Mouse (Mus musculus) liver, embryonic 14.5 days (tissue): ENCODE measurements around the gene Adpgk. TPM values are rescaled to one million over a fixed set of nuclear protein-coding genes. Genes with fewer than 3 reads are reported as not detected.

ENCODE experiments used
- ATAC-seq: fragments of 200-750 bp; cut with Nextera tagmentation; 2 replicates; pipeline ENCODE4 v1.8.0; 2017; ENCODE audit warnings: moderate number of reproducible peaks, mild to moderate bottlenecking, moderate library complexity; ENCODE audit not compliant: insufficient read depth
- DNase-seq, 3 experiments: peaks; one replicate each; pipeline ENCODE4 v3.0.0-alpha.2; 2012 to 2013; ENCODE audit warnings: low read depth in 3 of 3, low spot score in 3 of 3
- H3K27ac ChIP-seq: fragments of 300-500 bp; sonication (generic); 2 replicates; pipeline ENCODE4 v1.5.1; 2014; ENCODE audit warnings: moderate library complexity, mild to moderate bottlenecking, control low read depth, inconsistent platforms
- H3K27me3 ChIP-seq: fragments of 300-500 bp; sonication (generic); 2 replicates; pipeline ENCODE4 v1.6.1; 2014; ENCODE audit warnings: mild to moderate bottlenecking, low read length, moderate library complexity; ENCODE audit not compliant: control insufficient read depth, insufficient read depth
- H3K36me3 ChIP-seq: fragments of 300-500 bp; sonication (generic); replicated peaks from 2 replicates; pipeline ENCODE4 v1.6.1; 2014; ENCODE audit warnings: low read depth; ENCODE audit not compliant: control insufficient read depth, insufficient read depth
- H3K4me1 ChIP-seq, 2 experiments: fragments of 200-500 bp in 1 of 2; fragments of 300-500 bp in 1 of 2; sonication (generic) in 1 of 2; replicated peaks; 2 replicates each; pipeline ENCODE4 v1.6.1; 2012 to 2014; ENCODE audit warnings: antibody characterized with exemption in 1 of 2, inconsistent platforms in 1 of 2, low read length in 1 of 2; ENCODE audit not compliant: control insufficient read depth in 2 of 2, insufficient read depth in 2 of 2
- H3K4me2 ChIP-seq: fragments of 300-500 bp; sonication (generic); 2 replicates; pipeline ENCODE4 v1.6.1; 2014; ENCODE audit warnings: low read depth, mild to moderate bottlenecking, control low read depth, moderate library complexity
- H3K4me3 ChIP-seq, 2 experiments: fragments of 200-500 bp in 1 of 2; fragments of 300-500 bp in 1 of 2; sonication (generic) in 1 of 2; 2 replicates each; pipeline ENCODE4 v1.5.1; 2012 to 2014; ENCODE audit warnings: low read depth in 2 of 2, low read length in 2 of 2, mild to moderate bottlenecking in 2 of 2, control low read depth in 1 of 2, inconsistent platforms in 1 of 2, moderate library complexity in 1 of 2; ENCODE audit not compliant: insufficient read depth in 1 of 2
- H3K9ac ChIP-seq: fragments of 300-500 bp; sonication (generic); replicated peaks from 2 replicates; pipeline ENCODE4 v1.6.1; 2014; ENCODE audit warnings: mild to moderate bottlenecking, control low read depth, moderate library complexity
- H3K9me3 ChIP-seq: fragments of 300-500 bp; sonication (generic); 2 replicates; pipeline ENCODE4 v1.6.1; 2016; ENCODE audit warnings: low read length, mixed read lengths; ENCODE audit not compliant: control insufficient read depth
- CTCF ChIP-seq: IDR thresholded peaks from 2 replicates; pipeline ENCODE4 v1.5.1; 2016; ENCODE audit warnings: antibody characterized with exemption, low read depth, control low read depth
- EP300 ChIP-seq: IDR thresholded peaks from 2 replicates; pipeline ENCODE4 v1.6.1; 2016; ENCODE audit warnings: antibody characterized with exemption, low read depth
- WGBS: fragments of 180-500 bp; shearing (Covaris S2); extraction: QIAGEN DNeasy Blood & Tissue Kit; methylation state at CpG from one replicate; pipeline ENCODE4 v1.1.7; 2014; ENCODE audit not compliant: insufficient replicate concordance; 5-methylcytosine and 5-hydroxymethylcytosine counted together
- polyA plus RNA-seq, 2 experiments: library from polyadenylated mRNA; depleted of rRNA in 1 of 2; stranded (reverse) in 1 of 2; unstranded in 1 of 2; fragments of >200 nt; fragmentation: Nextera tagmentation in 1 of 2; extraction: Ambion mirVana in 1 of 2; gene quantifications; 2 replicates each; pipeline versions ENCODE4 v1.2.1 to v1.2.3; 2012 to 2014

Adpgk gene
- polyA plus RNA-seq, 2 experiments, result 14.0 to 17.6 TPM

- ATAC-seq, result no peak
- H3K27me3 ChIP-seq, result no peaks in the 10 kb centered on the region
- DNase-seq, result no peak
- H3K4me3 ChIP-seq, result no peak overlapping the region
- no peak overlapping the region for H3K4me2 ChIP-seq
- WGBS, result 50% methylated on average over 5 of the region's 5 CpGs
- no peaks in the 10 kb centered on the region for H3K4me1 ChIP-seq
- no peak overlapping the region for H3K27ac ChIP-seq
- no peaks in the 10 kb centered on the region for H3K36me3 ChIP-seq
- H3K9ac ChIP-seq, result no peak overlapping the region
- TF ChIP-seq CTCF (no peak), EP300 (no peak)
- no peaks in the 10 kb centered on the region for H3K9me3 ChIP-seq
Measured at GRCm38 (mm10) chr9:59254716-59255421, 36.5 kb upstream of the Adpgk start.

GRCm38 (mm10) chr9:59259806-59260454 is 31.4 kb upstream of the Adpgk start:
- H3K4me1 ChIP-seq, result no peaks in the 10 kb centered on the region
- H3K27ac ChIP-seq, result no peak overlapping the region
- H3K4me3 ChIP-seq, result no peak overlapping the region
- no peak for TF ChIP-seq EP300
- no peak for TF ChIP-seq CTCF
- H3K9ac ChIP-seq, result no peak overlapping the region
- no peaks in the 10 kb centered on the region for H3K27me3 ChIP-seq
- ATAC-seq (no peak), DNase-seq (no peak)
- H3K4me2 ChIP-seq, result no peak overlapping the region
- 60% methylated on average over 9 of the region's 9 CpGs for WGBS
- no peaks in the 10 kb centered on the region for H3K9me3 ChIP-seq
- no peaks in the 10 kb centered on the region for H3K36me3 ChIP-seq

- Histone ChIP-seq H3K36me3 (no peaks in the 10 kb centered on the region), H3K27ac (no peak overlapping the region), H3K4me1 (peaks cover 0 to 7% of the 10 kb centered on the region in 2 experiments; a peak in 2 of 4 replicates), H3K4me3 (no peak overlapping the region), H3K9ac (no peak overlapping the region), H3K4me2 (no peak overlapping the region), H3K9me3 (no peaks in the 10 kb centered on the region), H3K27me3 (no peaks in the 10 kb centered on the region)
- 45% methylated on average over 6 of the region's 6 CpGs for WGBS
- ATAC-seq, result no peak
- peak; percentile 66 for TF ChIP-seq CTCF
- TF ChIP-seq EP300, result no peak
- peak in 1 of 3 experiments; percentile 50 for DNase-seq
Measured at GRCm38 (mm10) chr9:59266332-59266731, 25.0 kb upstream of the Adpgk start.

- Histone ChIP-seq H3K36me3 (no peaks in the 10 kb centered on the region), H3K4me2 (no peak overlapping the region), H3K9me3 (no peaks in the 10 kb centered on the region), H3K27me3 (no peaks in the 10 kb centered on the region), H3K4me3 (no peak overlapping the region), H3K9ac (no peak overlapping the region), H3K4me1 (peaks cover 0 to 19% of the 10 kb centered on the region in 2 experiments; a peak in 2 of 4 replicates), H3K27ac (no peak overlapping the region)
- TF ChIP-seq CTCF (peak; percentile 58), EP300 (no peak)
- WGBS, result 26% methylated on average over 5 of the region's 5 CpGs
- ATAC-seq (no peak), DNase-seq (no peak)
Measured at GRCm38 (mm10) chr9:59269728-59270127, 21.6 kb upstream of the Adpgk start.

GRCm38 (mm10) chr9:59271081-59271480 is 20.3 kb upstream of the Adpgk start:
- WGBS, result 35% methylated on average over 4 of the region's 4 CpGs
- TF ChIP-seq CTCF (no peak), EP300 (no peak)
- ATAC-seq, result no peak
- H3K4me1 ChIP-seq, result peaks cover 0 to 19% of the 10 kb centered on the region in 2 experiments; a peak in 2 of 4 replicates
- H3K4me3 ChIP-seq, result no peak overlapping the region
- no peak overlapping the region for H3K9ac ChIP-seq
- no peak overlapping the region for H3K27ac ChIP-seq
- H3K4me2 ChIP-seq, result no peak overlapping the region; the same call in 1 of the 2 replicates
- H3K9me3 ChIP-seq, result no peaks in the 10 kb centered on the region
- no peaks in the 10 kb centered on the region for H3K27me3 ChIP-seq
- no peaks in the 10 kb centered on the region for H3K36me3 ChIP-seq
- DNase-seq, result no peak
